Mouse (Mus musculus) forebrain, postnatal 0 days (tissue): ENCODE results near the gene Scnm1. TPM values are rescaled to one million over a fixed set of nuclear protein-coding genes. Genes with fewer than 3 reads are reported as not detected.
A peak's percentile ranks its signal among the peaks of the same experiment; 100 is the strongest.
"Not testable (repeated sequence)": the region's sequence is repeated elsewhere in the genome, so short reads cannot be mapped to it uniquely, and the experiment has no call there.

Experiments used
- ATAC-seq: fragments of 200-750 bp; cut with Nextera tagmentation; 2 replicates; pipeline ENCODE4 v1.8.0; 2017; ENCODE audit warnings: mild to moderate bottlenecking, moderate library complexity
- DNase-seq: peaks from one replicate; pipeline ENCODE4 v3.0.0-alpha.2; 2015
- H3K27ac ChIP-seq: fragments of 300-500 bp; sonication (generic); 2 replicates; pipeline ENCODE4 v1.5.1; 2014; ENCODE audit warnings: low read depth, mild to moderate bottlenecking, antibody characterized with exemption, low read length, moderate library complexity, mixed read lengths
- H3K27me3 ChIP-seq: fragments of 300-500 bp; sonication (generic); 2 replicates; pipeline ENCODE4 v1.6.1; 2014; ENCODE audit warnings: mild to moderate bottlenecking, low read length, mixed read lengths; ENCODE audit not compliant: insufficient read depth
- H3K36me3 ChIP-seq: fragments of 300-500 bp; sonication (generic); 2 replicates; pipeline ENCODE4 v1.6.1; 2014; ENCODE audit warnings: mild to moderate bottlenecking, moderate library complexity; ENCODE audit not compliant: insufficient read depth
- H3K4me1 ChIP-seq: fragments of 300-500 bp; sonication (generic); 2 replicates; pipeline ENCODE4 v1.6.1; 2014; ENCODE audit warnings: antibody characterized with exemption; ENCODE audit not compliant: insufficient read depth
- H3K4me2 ChIP-seq: fragments of 300-500 bp; sonication (generic); 2 replicates; pipeline ENCODE4 v1.6.1; 2014; ENCODE audit warnings: low read depth, mild to moderate bottlenecking, moderate library complexity
- H3K4me3 ChIP-seq: fragments of 300-500 bp; sonication (generic); 2 replicates; pipeline ENCODE4 v1.5.1; 2014; ENCODE audit warnings: low read depth, low read length, mixed read lengths
- H3K9ac ChIP-seq: fragments of 300-500 bp; sonication (generic); 2 replicates; pipeline ENCODE4 v1.6.1; 2014; ENCODE audit warnings: mild to moderate bottlenecking
- H3K9me3 ChIP-seq: fragments of 300-500 bp; sonication (generic); 2 replicates; pipeline ENCODE4 v1.6.1; 2016; ENCODE audit warnings: low read length
- CTCF ChIP-seq: sonication (generic); IDR thresholded peaks from 2 replicates; pipeline ENCODE4 v1.5.1; 2016; ENCODE audit warnings: antibody characterized with exemption, control low read depth, low read depth
- WGBS: fragments of 180-500 bp; shearing (Covaris S2); extraction: QIAGEN DNeasy Blood & Tissue Kit; methylation state at CpG from one replicate; pipeline ENCODE4 v1.1.7; 2014; 5-methylcytosine and 5-hydroxymethylcytosine counted together
- polyA plus RNA-seq: library from polyadenylated mRNA; unstranded; fragments of >200 nt; fragmentation: Nextera tagmentation; extraction: Ambion mirVana; gene quantifications from 2 replicates; pipeline ENCODE4 v1.2.1, GENCODE M21; 2015
- total RNA-seq: library from RNA; depleted of rRNA; stranded (reverse); fragments of >200 nt; gene quantifications from 2 replicates; pipeline ENCODE4 v1.2.3, GENCODE M21; 2014

Scnm1 gene
- total and polyA plus RNA-seq, 2 experiments from 2014 or later, result 47.6 to 83.3 TPM

DNA sequence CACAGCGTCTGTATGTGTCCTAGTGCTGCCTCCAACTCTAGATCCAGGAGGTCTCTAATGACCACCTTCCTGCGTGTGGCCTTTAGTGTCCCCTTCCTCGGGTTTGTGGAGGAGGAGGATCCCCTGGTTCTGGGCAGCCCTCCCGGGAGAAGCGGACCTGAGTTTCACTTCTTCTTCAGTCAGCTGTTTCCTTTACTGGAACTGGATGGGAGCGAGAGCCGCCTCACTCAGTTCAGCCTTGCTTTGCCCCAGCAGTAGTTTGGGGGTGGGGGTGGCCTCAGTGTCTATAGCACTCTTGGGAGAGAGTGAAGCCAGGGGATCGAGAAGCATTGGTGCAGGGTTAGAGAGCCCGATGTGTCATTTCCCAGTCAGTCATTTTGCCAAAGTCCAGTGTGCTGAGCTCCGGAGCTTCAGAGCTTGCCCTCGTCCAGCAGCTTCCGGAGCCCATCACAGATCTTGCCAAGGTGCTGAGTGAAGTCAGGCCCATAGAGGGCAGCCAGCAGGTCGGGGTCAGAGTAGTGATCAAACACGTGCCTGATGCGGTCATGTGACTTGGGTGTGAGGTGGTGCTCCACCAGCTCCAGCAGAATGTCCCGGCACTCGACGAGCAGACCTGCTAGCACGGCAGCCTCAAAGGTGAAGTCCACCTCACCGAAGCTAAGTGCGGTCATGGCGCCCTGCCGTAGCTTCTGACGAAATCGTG, 5.9 kb upstream of the Scnm1 start:
- TF ChIP-seq CTCF, result no peak
- peaks cover 24% of the 10 kb centered on the region for H3K36me3 ChIP-seq
- peaks cover 6% of the 10 kb centered on the region for H3K4me1 ChIP-seq
- no peak for DNase-seq
- no peak overlapping the region for H3K9ac ChIP-seq
- no peaks in the 10 kb centered on the region for H3K27me3 ChIP-seq
- ATAC-seq, result no peak
- H3K4me3 ChIP-seq, result no peak overlapping the region
- H3K4me2 ChIP-seq, result no peak overlapping the region
- no peak overlapping the region for H3K27ac ChIP-seq
- 77% methylated on average over 25 of the region's 25 CpGs for WGBS
- H3K9me3 ChIP-seq, result no peaks in the 10 kb centered on the region

DNA sequence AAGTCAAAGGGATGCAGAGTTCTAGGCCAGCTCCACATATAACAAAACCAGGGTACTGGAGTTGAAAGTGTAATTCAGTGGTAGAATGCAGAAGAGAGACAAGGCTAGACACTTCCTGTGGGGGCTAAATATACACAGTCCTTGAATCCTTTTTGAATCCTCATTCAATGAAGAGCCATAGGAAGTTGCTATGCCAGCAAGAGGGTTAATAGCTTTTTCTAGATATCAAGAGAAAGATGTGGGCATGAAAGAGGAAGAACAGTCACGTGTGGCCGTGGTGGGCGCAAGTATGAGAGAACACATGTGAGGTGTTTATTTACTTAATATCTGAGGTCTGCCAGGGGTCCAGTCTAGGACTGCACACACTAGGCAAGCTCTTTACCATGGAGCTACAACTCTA, 2.5 kb upstream of the Scnm1 start:
- H3K27ac ChIP-seq, result no peak overlapping the region
- no peak overlapping the region for H3K9ac ChIP-seq
- peaks cover 21% of the 10 kb centered on the region for H3K36me3 ChIP-seq
- TF ChIP-seq CTCF, result no peak
- peaks cover 6% of the 10 kb centered on the region for H3K4me1 ChIP-seq
- WGBS, result 96% methylated on average over 3 of the region's 3 CpGs
- H3K27me3 ChIP-seq, result no peaks in the 10 kb centered on the region
- DNase-seq (no peak), ATAC-seq (no peak)
- H3K9me3 ChIP-seq, result no peaks in the 10 kb centered on the region
- no peak overlapping the region for H3K4me2 ChIP-seq
- no peak overlapping the region for H3K4me3 ChIP-seq

DNA sequence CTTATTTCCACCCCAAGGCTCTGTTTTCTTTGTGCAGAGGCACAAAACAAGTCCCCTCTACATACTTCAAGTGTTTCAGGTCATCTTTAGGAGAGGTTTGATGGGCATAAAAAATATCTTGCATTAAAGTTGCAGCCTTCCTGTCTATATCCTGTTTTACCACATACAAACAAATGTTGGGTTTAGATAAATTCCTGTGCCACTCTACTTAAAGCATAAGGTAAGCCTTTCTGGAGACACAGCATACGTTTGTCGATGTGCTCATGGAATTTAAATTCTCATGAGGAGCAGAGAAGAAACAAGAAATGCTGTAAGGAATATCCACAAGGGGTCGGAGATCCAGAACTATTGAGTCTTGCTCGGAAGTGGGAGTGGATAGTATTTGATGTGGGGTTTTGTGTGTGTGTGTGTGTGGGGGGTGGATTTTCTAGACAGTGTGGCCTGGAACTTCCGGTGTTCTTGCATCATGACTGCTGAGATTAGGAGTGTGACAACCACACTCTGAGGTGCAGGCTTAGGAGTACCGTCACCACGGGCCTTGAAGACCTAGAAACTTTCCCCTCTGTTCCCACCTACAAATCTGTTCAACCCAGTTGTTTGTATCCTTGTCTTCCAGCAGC, 1.7 kb upstream of the Scnm1 start:
- Histone ChIP-seq H3K9me3 (no peaks in the 10 kb centered on the region), H3K4me3 (0 out of 2 replicates have a peak overlapping the region, but pooled peaks have one; percentile 31), H3K4me2 (peak overlapping the region; percentile 52), H3K27ac (no peak overlapping the region), H3K9ac (no peak overlapping the region), H3K4me1 (peaks cover 6% of the 10 kb centered on the region), H3K36me3 (peaks cover 17% of the 10 kb centered on the region), H3K27me3 (no peaks in the 10 kb centered on the region)
- no peak for TF ChIP-seq CTCF
- no peak for DNase-seq
- WGBS, result 88% methylated on average over 7 of the region's 7 CpGs
- no peak for ATAC-seq

DNA sequence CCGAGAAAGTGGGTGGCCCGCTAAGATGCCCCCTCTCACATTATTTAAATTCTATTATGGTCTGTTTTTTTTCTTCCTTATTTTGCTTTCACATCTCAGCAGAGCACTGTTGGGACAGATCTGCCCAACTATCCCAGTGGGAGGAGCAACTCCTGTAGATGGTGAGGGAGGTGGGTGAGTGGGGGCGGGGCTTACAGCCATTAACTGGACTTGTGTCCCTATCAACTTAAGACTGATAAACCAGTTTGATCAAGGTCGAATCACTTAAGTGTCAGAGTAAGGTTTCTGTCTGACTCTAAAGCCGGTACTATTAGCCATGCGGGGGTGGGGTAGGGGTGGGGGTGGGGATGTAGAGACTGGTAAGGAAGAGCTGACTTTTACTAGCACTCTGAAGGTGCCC, 1.2 kb upstream of the Scnm1 start:
- Histone ChIP-seq H3K4me1 (peaks cover 6% of the 10 kb centered on the region), H3K27ac (no peak overlapping the region), H3K4me3 (peak overlapping the region; percentile 31), H3K9me3 (no peaks in the 10 kb centered on the region), H3K4me2 (peak overlapping the region; percentile 52), H3K27me3 (no peaks in the 10 kb centered on the region), H3K9ac (peak overlapping the region; percentile 33), H3K36me3 (peaks cover 15% of the 10 kb centered on the region)
- no peak for DNase-seq
- no peak for TF ChIP-seq CTCF
- WGBS, result 36% methylated on average over 6 of the region's 6 CpGs
- no peak for ATAC-seq

DNA sequence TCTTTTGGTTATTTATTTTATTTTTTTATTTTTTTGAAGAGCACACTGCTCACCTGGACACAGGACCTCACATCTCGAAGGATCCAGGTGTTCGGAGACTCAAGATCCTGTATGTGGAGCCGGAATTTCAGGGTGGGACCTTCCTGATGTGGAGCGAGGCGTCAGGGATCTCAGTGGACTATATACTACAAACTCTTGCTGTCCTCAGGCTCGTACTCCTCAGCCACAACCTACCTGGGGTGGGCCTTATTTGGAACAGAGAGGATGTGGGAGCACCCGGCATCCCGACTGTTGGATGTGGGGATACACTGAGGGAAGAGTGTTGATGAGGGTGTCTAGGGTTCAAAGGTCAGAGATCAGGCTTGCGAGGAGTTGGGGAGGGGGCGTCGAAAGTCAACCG, 322 bp upstream of the Scnm1 start:
- H3K9me3 ChIP-seq, H3K4me1 ChIP-seq, H3K9ac ChIP-seq, H3K4me2 ChIP-seq, H3K27me3 ChIP-seq, DNase-seq, H3K27ac ChIP-seq: not testable (repeated sequence)
- Histone ChIP-seq H3K4me3 (peak overlapping the region; percentile 62), H3K36me3 (peaks cover 16% of the 10 kb centered on the region)
- peak; percentile 46 for ATAC-seq
- no CpG with 5 or more reads among the region's 12 CpGs for WGBS

DNA sequence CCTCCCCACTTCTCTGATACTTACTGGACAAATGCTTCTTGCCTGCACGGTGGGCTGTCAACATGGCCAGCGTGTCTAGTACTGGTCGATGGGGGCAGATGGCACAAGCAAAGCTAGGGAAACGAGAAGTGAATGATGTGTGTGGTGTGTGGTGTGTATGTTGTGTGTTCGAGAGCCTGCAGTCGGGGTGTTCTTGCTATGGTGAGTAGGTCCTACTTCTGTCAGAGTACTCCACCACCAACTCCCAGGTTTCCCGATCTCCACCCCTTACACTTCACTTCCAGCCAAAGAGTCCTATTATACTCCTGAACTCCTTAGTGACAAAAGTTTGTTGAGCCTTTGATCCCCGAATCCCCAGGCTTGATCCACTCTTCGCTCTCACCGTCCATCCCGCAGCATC, 635 bp downstream of the Scnm1 start:
- peaks cover 6% of the 10 kb centered on the region for H3K4me1 ChIP-seq
- 60% methylated on average over 11 of the region's 11 CpGs for WGBS
- peak overlapping the region; percentile 60 for H3K9ac ChIP-seq
- no peak for TF ChIP-seq CTCF
- H3K4me3 ChIP-seq, result peak overlapping the region; percentile 62
- DNase-seq, result no peak
- no peak for ATAC-seq
- no peaks in the 10 kb centered on the region for H3K9me3 ChIP-seq
- H3K27me3 ChIP-seq, result no peaks in the 10 kb centered on the region
- peak overlapping the region; percentile 83 for H3K4me2 ChIP-seq
- peaks cover 18% of the 10 kb centered on the region for H3K36me3 ChIP-seq
- H3K27ac ChIP-seq, result peak overlapping the region; percentile 55; the same call in 1 of the 2 replicates

DNA sequence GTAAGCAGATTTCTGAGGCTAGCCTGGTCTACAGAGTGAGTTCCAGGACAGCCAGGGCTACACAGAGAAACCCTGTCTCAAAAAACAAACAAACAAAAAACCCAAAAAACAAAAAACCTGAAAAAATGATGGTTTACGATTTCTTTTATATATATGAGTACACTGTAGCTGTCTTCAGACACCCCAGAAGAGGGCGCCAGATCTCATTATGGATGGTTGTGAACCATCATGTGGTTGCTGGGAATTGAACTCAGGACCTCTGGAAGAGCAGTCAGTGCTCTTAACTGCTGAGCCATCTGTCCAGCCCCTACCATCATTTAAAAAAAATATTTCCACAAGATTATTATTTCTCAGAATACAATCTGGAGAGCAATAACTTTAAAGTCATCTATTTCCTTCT, 1.4 kb downstream of the Scnm1 start:
- H3K4me2 ChIP-seq, H3K4me3 ChIP-seq, H3K9ac ChIP-seq, H3K9me3 ChIP-seq, H3K4me1 ChIP-seq, H3K27ac ChIP-seq, H3K27me3 ChIP-seq, ATAC-seq, DNase-seq: not testable (repeated sequence)
- H3K36me3 ChIP-seq, result peaks cover 15% of the 10 kb centered on the region
- WGBS, result 86% methylated on average over 2 of the region's 2 CpGs
- peak; percentile 34 for TF ChIP-seq CTCF
